Mouse (Mus musculus) adrenal gland, adult 10 weeks (tissue): ENCODE data around the gene Usmg5. TPM values are rescaled to one million over a fixed set of nuclear protein-coding genes. Genes with fewer than 3 reads are reported as not detected.

ENCODE experiments used
- polyA plus RNA-seq: library from polyadenylated mRNA; stranded (reverse); fragments of 350-450 nt; fragmentation: Illumina TruSeq; extraction: RNeasy Lipid Tissue Mini Kit (QIAGEN cat#74804); gene quantifications from one replicate; pipeline ENCODE4 v1.2.3, GENCODE M21; 2014; ENCODE audit warnings: low read depth, low replicate concordance

Gene Usmg5
- 1,447 TPM for polyA plus RNA-seq

DNA sequence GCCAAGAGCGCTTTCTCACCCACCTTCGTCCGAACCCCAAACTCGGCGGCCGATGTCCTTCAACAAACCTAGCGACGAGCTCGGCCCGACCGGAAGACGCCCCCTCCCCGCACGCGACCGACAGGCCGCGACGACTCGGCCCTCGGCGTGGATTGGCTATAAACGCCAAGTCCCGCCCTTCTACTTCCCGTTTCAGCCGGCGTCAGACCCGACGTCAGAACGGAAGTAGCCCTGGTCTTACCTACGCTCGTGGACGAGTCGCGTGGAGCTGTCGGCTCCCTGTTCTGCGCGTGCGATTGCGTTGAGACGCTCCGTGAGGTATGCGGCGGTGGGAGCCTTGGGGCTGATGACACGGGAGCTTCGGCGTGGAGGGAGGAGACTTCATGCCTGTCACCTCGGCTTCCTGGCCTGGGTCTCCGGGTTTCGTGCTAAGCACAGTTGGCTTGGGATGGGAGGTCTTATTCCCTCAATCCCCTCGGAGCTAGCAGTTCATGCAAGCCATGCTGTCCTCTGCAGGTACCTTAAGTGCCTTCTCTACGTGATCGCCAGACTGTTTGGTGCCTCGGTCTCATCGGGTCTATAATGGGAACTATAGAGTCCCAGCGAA lies at the start of gene Usmg5, which contains the start of gene Pdcd11:
Usmg5 (minus strand) TSS at position 98 of the 607 bp plus-strand sequence.
Pdcd11 (plus strand) TSS at position 219 of the 607 bp plus-strand sequence.

DNA sequence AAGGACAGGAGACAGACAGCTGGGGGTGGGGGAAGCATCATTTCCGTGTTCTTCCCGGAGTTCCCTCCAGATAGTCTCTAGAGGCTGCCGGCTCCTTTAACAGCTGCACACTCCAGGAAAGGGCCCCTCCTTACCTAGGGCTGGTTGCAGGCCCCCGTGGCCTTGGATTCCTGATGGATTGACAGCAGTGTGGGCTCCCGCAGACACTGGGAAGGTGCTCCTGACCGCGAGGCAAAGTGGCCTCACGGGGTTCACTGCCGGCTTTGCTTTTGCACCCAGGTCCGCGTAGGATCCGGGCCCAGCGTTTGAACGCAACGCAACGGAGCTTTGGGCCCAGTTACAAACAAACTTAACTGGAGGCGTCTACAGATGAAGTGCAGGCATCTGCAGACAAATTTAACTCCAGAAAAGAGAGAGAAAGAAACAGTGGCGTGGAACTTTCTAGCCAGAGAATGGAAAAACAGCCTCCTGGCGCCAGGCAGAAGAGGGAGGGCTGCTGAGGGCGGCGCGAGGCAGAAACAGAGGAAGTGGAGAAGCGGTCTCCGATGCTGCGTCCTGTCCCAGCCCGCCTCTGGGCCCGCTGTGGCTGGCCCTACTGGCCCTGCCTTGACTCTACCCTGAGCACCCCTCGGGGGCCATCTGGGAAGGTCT lies 47.4 kb upstream of the Usmg5 start, which contains the start of gene Calhm2:
Calhm2 (minus strand) TSS at position 524 of the 651 bp plus-strand sequence.

DNA sequence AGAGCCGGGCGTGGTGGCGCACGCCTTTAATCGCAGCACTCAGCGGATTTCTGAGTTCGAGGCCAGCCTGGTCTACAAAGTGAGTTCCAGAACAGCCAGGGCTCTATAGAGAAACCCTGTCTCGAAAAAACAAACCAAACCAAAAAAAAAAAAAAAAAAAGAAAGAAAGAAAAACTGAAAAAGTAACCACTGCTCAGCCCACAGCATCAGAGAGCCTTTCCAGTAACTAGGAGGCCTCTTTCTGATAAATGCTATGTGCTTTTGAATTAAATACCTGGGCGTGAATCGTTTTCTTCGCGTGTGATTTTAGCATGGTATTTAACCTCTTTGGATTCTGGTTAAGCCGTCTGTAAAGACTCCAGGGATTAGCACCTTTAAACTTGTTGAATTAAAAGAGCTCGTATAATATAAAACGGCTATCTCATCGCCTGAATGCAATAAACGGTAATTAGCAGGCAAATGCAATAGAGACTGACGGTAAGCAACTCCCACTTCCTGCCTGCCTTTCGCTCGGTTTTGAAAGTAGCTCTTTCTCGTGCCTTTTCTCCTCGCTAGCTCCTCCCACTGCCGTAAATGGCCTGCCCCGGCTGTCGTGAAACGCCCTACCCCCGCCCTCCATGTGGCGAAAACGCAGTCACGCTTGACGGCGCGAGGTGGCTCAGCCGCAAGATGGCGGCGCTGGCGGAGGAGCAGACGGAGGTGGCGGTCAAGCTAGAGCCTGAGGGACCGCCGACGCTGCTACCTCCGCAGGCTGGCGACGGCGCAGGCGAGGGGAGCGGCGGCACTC lies 23.2 kb downstream of the Usmg5 start, which contains the start of gene Taf5:
Taf5 (plus strand) TSS at position 651 of the 787 bp plus-strand sequence.

DNA sequence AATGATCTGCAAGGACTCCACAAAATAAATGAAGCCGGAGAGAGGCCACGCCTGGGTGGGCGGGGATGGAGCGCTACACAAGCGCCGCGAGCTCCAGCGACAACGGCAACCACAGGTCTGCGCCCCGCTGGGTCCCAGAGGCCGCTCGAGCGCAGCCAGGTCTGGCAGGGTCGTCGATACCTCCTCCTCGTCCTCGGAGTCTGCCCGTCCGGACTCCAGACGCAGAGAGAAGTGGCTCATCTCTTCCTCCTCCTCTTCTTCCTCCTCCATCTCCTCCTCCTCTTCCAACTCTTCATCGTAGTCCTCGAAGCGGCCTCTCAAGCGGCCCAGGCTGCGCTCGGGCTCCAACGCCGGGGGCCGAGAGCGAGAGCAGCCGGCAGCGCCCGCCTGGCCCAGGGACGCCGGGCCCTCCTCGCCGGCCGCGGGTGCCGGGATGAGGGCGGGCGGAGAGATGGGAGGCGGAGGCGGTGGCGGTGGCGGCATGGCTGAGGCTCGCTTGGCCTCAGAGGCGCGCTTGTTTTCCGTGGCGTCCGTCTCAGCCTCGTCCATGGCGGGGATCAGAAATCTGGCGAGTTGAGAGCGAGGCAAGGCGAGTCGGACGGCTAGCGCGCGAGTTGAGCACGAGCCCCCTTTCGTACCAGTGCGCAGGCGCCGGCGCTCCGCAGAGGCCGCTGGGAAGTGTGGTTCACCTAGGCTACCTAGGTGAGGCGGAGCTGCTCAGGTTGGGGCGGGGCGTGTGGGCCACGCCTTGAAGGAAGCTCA lies 40.0 kb downstream of the Usmg5 start, which contains the start of gene Pcgf6:
Pcgf6 (minus strand) TSS at position 636 of the 762 bp plus-strand sequence.

Other genes with a start within 250 kb of the Usmg5 start
- gene Ina, start 75.9 kb downstream of the Usmg5 start, polyA plus RNA-seq = 8.5 TPM
- gene Nt5c2, start 75.5 kb downstream of the Usmg5 start, polyA plus RNA-seq = 110 TPM
- 30.7 TPM for gene Pcgf6, start 39.7 kb downstream of the Usmg5 start, polyA plus RNA-seq
- gene Taf5, start 22.9 kb downstream of the Usmg5 start, polyA plus RNA-seq = 10.8 TPM
- 4.6 TPM for gene Pdcd11, start 121 bp upstream of the Usmg5 start, polyA plus RNA-seq
- 1.6 TPM for gene Calhm2, start 47.6 kb upstream of the Usmg5 start, polyA plus RNA-seq
- not detected for gene Calhm1, start 53.6 kb upstream of the Usmg5 start, polyA plus RNA-seq
- gene Calhm3, start 67.1 kb upstream of the Usmg5 start, polyA plus RNA-seq = not detected
- gene Neurl1a, start 88.2 kb upstream of the Usmg5 start, polyA plus RNA-seq = 0.70 TPM